Mouse (Mus musculus): Measurements from ENCODE around the gene Gpatch8. TPM values are rescaled to one million over a fixed set of nuclear protein-coding genes. Genes with fewer than 3 reads are reported as not detected.
A peak's percentile ranks its signal among the peaks of the same experiment; 100 is the strongest.

Gene Gpatch8
- total and polyA plus RNA-seq, 3 experiments, result 11.5 to 24.7 (median 16.6) TPM

GRCm38 (mm10) chr11:102578341-102579118 lies 22.3 kb upstream of the Gpatch8 start:
- Histone ChIP-seq H3K9ac (ENCODE audit: insufficient read depth, low read depth) (peak overlapping the region; percentile 38), H3K79me2 (replicated peaks; ENCODE audit: control insufficient read depth, extremely low read depth, insufficient read depth, poor library complexity, severe bottlenecking) (no peaks in the 10 kb centered on the region), H3K4me1 (ENCODE audit: control insufficient read depth in 1 of 2, insufficient read depth in 2 of 2) (peaks cover 0 to 12% of the 10 kb centered on the region in 2 experiments; a peak in 2 of 4 replicates), H3K27ac (ENCODE audit: insufficient read depth, low read depth) (no peak overlapping the region), H3K9me3 (replicated peaks; ENCODE audit: low read length) (no peaks in the 10 kb centered on the region), H3K36me3 (replicated peaks in 1 of 2; ENCODE audit: control insufficient read depth in 1 of 2, insufficient read depth in 1 of 2, low read length in 1 of 2) (no peaks in the 10 kb centered on the region), H3K27me3 (replicated peaks) (peaks cover 71% of the 10 kb centered on the region), H3K4me2 (ENCODE audit: insufficient read depth, low read depth, poor library complexity, severe bottlenecking) (peak overlapping the region; percentile 85), H3K4me3 (replicated peaks in 1 of 3; ENCODE audit: low read depth in 2 of 3, low read length in 2 of 3, poor library complexity in 1 of 3) (peak overlapping the region; percentile 20 to 46 (median 35))
- TF ChIP-seq ZNF384 (IDR thresholded peaks at IDR 0.05; ENCODE audit: low read depth, low read length) (peak; percentile 70), KAT2A (IDR thresholded peaks at IDR 0.05; ENCODE audit: insufficient replicate concordance, low read length) (no peak), RAD21 (IDR thresholded peaks at IDR 0.05; ENCODE audit: low read depth, low read length) (peak; percentile 68), MYC (IDR thresholded peaks at IDR 0.05; ENCODE audit: low read depth, low read length) (0 out of 2 replicates have a peak, but pooled peaks have one; percentile 20), IRF4 (IDR thresholded peaks at IDR 0.05; ENCODE audit: low read depth, low read length) (peak; percentile 39; the same call in 1 of the 2 replicates), CTCF (conservative IDR thresholded peaks at IDR 0.05 in 1 of 2, IDR thresholded peaks at IDR 0.05 in 1 of 2; ENCODE audit: low read depth in 2 of 2, low read length in 2 of 2) (peak; percentile 87 to 96), ZC3H11A (IDR thresholded peaks at IDR 0.05; ENCODE audit: low read depth, low read length) (no peak), SMC3 (IDR thresholded peaks at IDR 0.05; ENCODE audit: low read depth, low read length) (peak; percentile 61), MXI1 (IDR thresholded peaks at IDR 0.05; ENCODE audit: low read depth, low read length) (no peak)
- dilution Hi-C loops (cut with MboI; ENCODE audit: extremely low pct_ligation_motif_present, extremely low pct_unique_long_range_greater_than_20kb, low sequenced_read_pairs), result no loop called here
- DNase-seq (ENCODE audit: extremely low read depth), result peak; percentile 93
- in situ Hi-C loops (cut with MboI; ENCODE audit: low pct_ligation_motif_present, low pct_unique_long_range_greater_than_20kb, low sequenced_read_pairs), result loop anchor here (5.0 kb wide), 1 partner anchor 69 kb away; no protein-coding TSS in a partner anchor

- H3K4me3 ChIP-seq (replicated peaks in 1 of 3; ENCODE audit: low read depth in 2 of 3, low read length in 2 of 3, poor library complexity in 1 of 3), result no peak overlapping the region
- no peak for TF ChIP-seq MAX (IDR thresholded peaks at IDR 0.05; ENCODE audit: low read length)
- no peak for TF ChIP-seq EP300 (IDR thresholded peaks at IDR 0.05; ENCODE audit: low read length)
- no peak for TF ChIP-seq CTCF (conservative IDR thresholded peaks at IDR 0.05 in 1 of 2, IDR thresholded peaks at IDR 0.05 in 1 of 2; ENCODE audit: low read depth in 2 of 2, low read length in 2 of 2)
- no peak for TF ChIP-seq PAX5 (IDR thresholded peaks at IDR 0.05; ENCODE audit: low read length)
- no peak for TF ChIP-seq RAD21 (IDR thresholded peaks at IDR 0.05; ENCODE audit: low read depth, low read length)
- TF ChIP-seq RCOR1 (conservative IDR thresholded peaks at IDR 0.05; ENCODE audit: low read depth, low read length), result no peak
- TF ChIP-seq E2F4 (IDR thresholded peaks at IDR 0.05; ENCODE audit: insufficient replicate concordance, low read depth, low read length), result no peak
- TF ChIP-seq MXI1 (IDR thresholded peaks at IDR 0.05; ENCODE audit: low read depth, low read length), result no peak
- no peak for TF ChIP-seq TCF12 (IDR thresholded peaks at IDR 0.05; ENCODE audit: low read depth, low read length)
- TF ChIP-seq KAT2A (IDR thresholded peaks at IDR 0.05; ENCODE audit: insufficient replicate concordance, low read length), result no peak
- TF ChIP-seq ETS1 (conservative IDR thresholded peaks at IDR 0.05; ENCODE audit: low read depth, low read length), result no peak
- no peak for TF ChIP-seq ZNF384 (IDR thresholded peaks at IDR 0.05; ENCODE audit: low read depth, low read length)
- TF ChIP-seq ZKSCAN1 (IDR thresholded peaks at IDR 0.05; ENCODE audit: borderline replicate concordance, low read depth, low read length), result no peak
- no peak for TF ChIP-seq IRF4 (IDR thresholded peaks at IDR 0.05; ENCODE audit: low read depth, low read length)
- TF ChIP-seq POLR2AphosphoS2 (IDR thresholded peaks at IDR 0.05; ENCODE audit: low read depth, low read length), result no peak
- TF ChIP-seq CHD2 (IDR thresholded peaks at IDR 0.05; ENCODE audit: low read length), result no peak
- no peak for TF ChIP-seq UBTF (IDR thresholded peaks at IDR 0.05; ENCODE audit: low read depth, low read length)
- no peak for TF ChIP-seq MEF2A (IDR thresholded peaks at IDR 0.05; ENCODE audit: borderline replicate concordance, low read depth, low read length)
- TF ChIP-seq GABPA (IDR thresholded peaks at IDR 0.05; ENCODE audit: insufficient replicate concordance, low read depth, low read length), result no peak
- TF ChIP-seq USF1 (IDR thresholded peaks at IDR 0.05; ENCODE audit: low read depth, low read length), result no peak
- no peaks in the 10 kb centered on the region for H3K79me2 ChIP-seq (replicated peaks; ENCODE audit: control insufficient read depth, extremely low read depth, insufficient read depth, poor library complexity, severe bottlenecking)
- no peak for DNase-seq (ENCODE audit: extremely low read depth)
- no peaks in the 10 kb centered on the region for H3K36me3 ChIP-seq (replicated peaks in 1 of 2; ENCODE audit: control insufficient read depth in 1 of 2, insufficient read depth in 1 of 2, low read length in 1 of 2)
- dilution Hi-C loops (cut with MboI; ENCODE audit: extremely low pct_ligation_motif_present, extremely low pct_unique_long_range_greater_than_20kb, low sequenced_read_pairs) (no loop called here), in situ Hi-C loops (cut with MboI; ENCODE audit: low pct_ligation_motif_present, low pct_unique_long_range_greater_than_20kb, low sequenced_read_pairs) (loop anchor here (5.0 kb wide), 1 partner anchor 71 kb away; no protein-coding TSS in a partner anchor)
- no peak overlapping the region for H3K27ac ChIP-seq (ENCODE audit: insufficient read depth, low read depth)
- H3K4me1 ChIP-seq (ENCODE audit: control insufficient read depth in 1 of 2, insufficient read depth in 2 of 2), result peaks cover 0 to 12% of the 10 kb centered on the region in 2 experiments; a peak in 2 of 4 replicates
- H3K9ac ChIP-seq (ENCODE audit: insufficient read depth, low read depth), result no peak overlapping the region
- peaks cover 52% of the 10 kb centered on the region for H3K27me3 ChIP-seq (replicated peaks)
- H3K9me3 ChIP-seq (replicated peaks; ENCODE audit: low read length), result no peaks in the 10 kb centered on the region
- H3K4me2 ChIP-seq (ENCODE audit: insufficient read depth, low read depth, poor library complexity, severe bottlenecking), result no peak overlapping the region
These were observed 20.0 kb upstream of the Gpatch8 start for GRCm38 (mm10) chr11:102576050-102576754.

All from CH12.LX (cell line).